Mouse (Mus musculus) cortical plate, adult 2 months (tissue): ENCODE data around the gene Ccdc186. TPM values are rescaled to one million over a fixed set of nuclear protein-coding genes. Genes with fewer than 3 reads are reported as not detected.
A peak's percentile ranks its signal among the peaks of the same experiment; 100 is the strongest.

Experiments used
- H3K27ac ChIP-seq: fragments of 200-500 bp; 2 replicates; pipeline ENCODE4 v1.5.1; 2012; ENCODE audit warnings: low read length, control low read depth, inconsistent platforms; ENCODE audit not compliant: insufficient read depth
- H3K4me1 ChIP-seq: fragments of 200-500 bp; 2 replicates; pipeline ENCODE4 v1.6.1; 2011; ENCODE audit warnings: low read length; ENCODE audit not compliant: control insufficient read depth, insufficient read depth
- H3K4me3 ChIP-seq: fragments of 200-500 bp; 2 replicates; pipeline ENCODE4 v1.5.1; 2011; ENCODE audit warnings: mild to moderate bottlenecking, low read length, control low read depth; ENCODE audit not compliant: insufficient read depth
- CTCF ChIP-seq: fragments of 200-500 bp; IDR thresholded peaks from 2 replicates; pipeline ENCODE4 v1.5.1; 2011; ENCODE audit warnings: mild to moderate bottlenecking, control low read depth, low read length; ENCODE audit not compliant: insufficient read depth; ENCODE audit errors: extremely low read depth
- POLR2A ChIP-seq: fragments of 200-500 bp; IDR thresholded peaks from 2 replicates; pipeline ENCODE4 v1.6.1; 2011; ENCODE audit warnings: mild to moderate bottlenecking, low read length, control low read depth; ENCODE audit not compliant: insufficient read depth; ENCODE audit errors: extremely low read depth
- polyA plus RNA-seq: library from polyadenylated mRNA; depleted of rRNA; stranded (reverse); fragments of >200 nt; gene quantifications from 2 replicates; pipeline ENCODE4 v1.2.3, GENCODE M21; 2012; rRNA removed

The Ccdc186 gene
- polyA plus RNA-seq, 1 experiment = 15.9 TPM

DNA sequence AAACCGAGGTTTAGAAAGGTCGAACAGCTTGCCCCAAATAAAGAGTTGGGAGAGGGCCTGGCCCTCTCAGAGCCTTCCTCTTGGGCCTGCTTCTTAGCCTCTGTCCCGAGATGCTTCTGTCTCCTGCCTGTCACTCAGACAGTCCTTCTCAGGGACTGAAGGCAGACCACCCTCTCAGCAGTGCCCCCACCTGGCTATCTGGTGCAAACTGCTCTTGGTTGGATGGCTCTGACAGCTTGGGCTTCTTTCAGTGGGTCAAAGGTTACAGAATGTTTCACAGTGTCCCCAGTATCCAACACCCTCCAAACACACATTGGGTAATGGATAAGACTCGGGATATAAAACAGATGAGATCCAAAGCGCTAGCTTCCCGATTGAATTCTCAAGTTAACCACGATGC lies 76.9 kb downstream of the Ccdc186 start:
- H3K4me3 ChIP-seq = no peak overlapping the region
- H3K4me1 ChIP-seq = peaks cover 3% of the 10 kb centered on the region; the same call in 1 of the 2 replicates
- TF ChIP-seq POLR2A = no peak
- 0 out of 2 replicates have a peak, but pooled peaks have one; percentile 12 for TF ChIP-seq CTCF
- no peak overlapping the region for H3K27ac ChIP-seq

Other genes starting within 250 kb of the Ccdc186 start
- gene Adrb1, start 100.0 kb downstream of the Ccdc186 start, polyA plus RNA-seq = 30.8 and 34.0 TPM in 2 replicates
- 0.19 and 0.25 TPM in 2 replicates for gene Tdrd1, start 4.0 kb upstream of the Ccdc186 start, polyA plus RNA-seq
- gene Vwa2, start 52.1 kb upstream of the Ccdc186 start, polyA plus RNA-seq = 0.02 TPM in 1 of 2 replicates, not detected in the other
- gene Afap1l2, start 186.0 kb upstream of the Ccdc186 start, polyA plus RNA-seq = 5.8 and 7.0 TPM in 2 replicates